Mouse (Mus musculus): Measurements from ENCODE around the gene Colgalt1. TPM values are rescaled to one million over a fixed set of nuclear protein-coding genes. Genes with fewer than 3 reads are reported as not detected.

Colgalt1 gene
- polyA plus RNA-seq, 1 experiment from 2014 or later: 46.6 TPM

DNA sequence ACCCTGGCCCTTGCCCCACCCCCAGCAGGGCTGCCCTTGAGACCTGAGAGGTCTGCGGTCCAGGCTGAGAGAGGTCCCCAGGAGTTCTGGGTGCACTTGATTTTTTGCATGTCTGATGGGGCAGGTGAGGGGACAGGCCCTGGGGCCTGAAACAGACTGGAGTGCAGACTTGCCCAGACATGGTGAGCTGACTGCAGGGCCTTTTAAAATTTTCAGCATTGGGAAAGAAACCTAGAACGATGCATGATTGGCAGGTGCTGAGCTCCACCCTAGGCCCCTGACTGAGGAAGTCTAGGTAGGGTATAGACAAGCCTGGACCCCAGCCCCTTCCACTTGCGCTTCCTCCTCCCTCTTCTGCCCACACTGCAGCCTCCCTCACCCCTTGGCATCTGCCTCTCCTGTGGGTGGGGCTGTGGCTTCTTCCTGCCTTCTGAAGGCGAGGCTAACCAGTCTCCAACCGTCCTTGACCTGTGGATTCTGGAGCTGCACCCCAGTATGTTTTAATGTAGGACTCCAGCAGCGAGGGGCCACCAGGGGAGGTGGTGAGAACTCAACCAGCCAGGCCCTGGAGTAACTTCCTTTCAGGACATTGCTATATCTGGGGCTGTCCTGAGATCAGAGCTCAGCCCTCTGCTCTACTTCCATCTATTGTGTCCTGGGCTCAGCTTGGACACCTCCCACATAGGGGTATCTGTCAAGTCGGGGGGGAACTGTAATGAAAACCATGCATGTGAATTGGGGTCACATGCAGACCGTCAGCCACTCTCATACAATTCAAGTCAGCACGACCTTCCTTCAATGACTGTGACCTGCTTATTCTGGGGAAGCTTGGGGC lies 16.7 kb downstream of the Colgalt1 start:
- Histone ChIP-seq H3K4me2 (ENCODE audit: low read depth, severe bottlenecking) (no peak overlapping the region), H3K9ac (ENCODE audit: low read length) (no peak overlapping the region), H3K27me3 (ENCODE audit: control insufficient read depth, insufficient read depth, low read length) (peaks cover 9% of the 10 kb centered on the region), H3K4me1 (ENCODE audit: control insufficient read depth, insufficient read depth, low read length) (peaks cover 5% of the 10 kb centered on the region; the same call in 1 of the 2 replicates), H3K27ac (replicated peaks; ENCODE audit: low read depth, low read length) (no peak overlapping the region), H3K9me3 (ENCODE audit: control insufficient read depth, low read length) (peaks cover 10% of the 10 kb centered on the region), H3K36me3 (ENCODE audit: control insufficient read depth, insufficient read depth, low read length) (peaks cover 18% of the 10 kb centered on the region), H3K4me3 (ENCODE audit: low read depth, low read length) (no peak overlapping the region)
- no peak for ATAC-seq (ENCODE audit: insufficient number of reproducible peaks, low FRiP score, low TSS enrichment, low read depth)
- WGBS: 44% methylated on average over 9 of the region's 9 CpGs
- no peak for DNase-seq (ENCODE audit: low spot score)

DNA sequence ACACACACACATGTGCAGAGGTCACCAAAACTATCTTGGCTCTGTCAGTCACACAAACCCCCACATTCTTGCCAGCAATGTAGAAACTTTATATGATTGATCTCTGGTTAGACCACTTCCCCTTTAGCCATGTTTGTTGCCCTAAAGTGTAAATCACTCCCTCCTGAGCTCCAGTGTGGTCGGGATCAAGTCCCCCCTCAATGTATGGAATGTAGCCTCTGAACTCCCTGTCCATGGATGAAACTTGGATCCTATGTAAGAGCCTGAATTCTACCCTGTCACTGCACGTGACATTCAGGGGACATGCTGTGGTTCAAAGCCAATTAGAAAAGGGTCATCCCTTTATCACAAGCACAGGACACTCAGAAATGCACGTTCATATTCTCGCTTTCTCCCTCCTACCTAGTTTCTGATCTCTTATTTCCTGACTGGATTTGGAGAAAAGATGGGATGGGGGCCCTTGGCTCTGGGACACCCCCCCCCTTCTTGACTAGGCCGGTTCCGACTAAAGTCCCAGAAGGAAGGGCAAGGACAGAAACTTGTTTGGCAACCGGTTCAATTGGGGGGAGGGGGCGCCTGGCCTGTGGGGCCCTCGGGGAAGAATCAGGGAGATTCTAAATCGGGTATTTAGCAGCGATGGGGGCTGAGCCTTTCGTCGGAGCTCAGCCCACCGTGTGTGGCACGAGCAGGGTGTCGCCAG lies 17.7 kb downstream of the Colgalt1 start:
- Histone ChIP-seq H3K36me3 (ENCODE audit: control insufficient read depth, insufficient read depth, low read length) (peaks cover 8% of the 10 kb centered on the region), H3K4me1 (ENCODE audit: control insufficient read depth, insufficient read depth, low read length) (peaks cover 5% of the 10 kb centered on the region; the same call in 1 of the 2 replicates), H3K9ac (ENCODE audit: low read length) (peak overlapping the region; percentile 65), H3K9me3 (ENCODE audit: control insufficient read depth, low read length) (peaks cover 9% of the 10 kb centered on the region), H3K4me2 (ENCODE audit: low read depth, severe bottlenecking) (peak overlapping the region; percentile 96), H3K4me3 (ENCODE audit: low read depth, low read length) (peak overlapping the region; percentile 50), H3K27me3 (ENCODE audit: control insufficient read depth, insufficient read depth, low read length) (peaks cover 14% of the 10 kb centered on the region), H3K27ac (replicated peaks; ENCODE audit: low read depth, low read length) (no peak overlapping the region)
- ATAC-seq (ENCODE audit: insufficient number of reproducible peaks, low FRiP score, low TSS enrichment, low read depth) (0 out of 2 replicates have a peak, but pooled peaks have one; percentile 5), DNase-seq (ENCODE audit: low spot score) (no peak)
- whole genome bisulfite sequencing: 12% methylated on average over 16 of the region's 16 CpGs

DNA sequence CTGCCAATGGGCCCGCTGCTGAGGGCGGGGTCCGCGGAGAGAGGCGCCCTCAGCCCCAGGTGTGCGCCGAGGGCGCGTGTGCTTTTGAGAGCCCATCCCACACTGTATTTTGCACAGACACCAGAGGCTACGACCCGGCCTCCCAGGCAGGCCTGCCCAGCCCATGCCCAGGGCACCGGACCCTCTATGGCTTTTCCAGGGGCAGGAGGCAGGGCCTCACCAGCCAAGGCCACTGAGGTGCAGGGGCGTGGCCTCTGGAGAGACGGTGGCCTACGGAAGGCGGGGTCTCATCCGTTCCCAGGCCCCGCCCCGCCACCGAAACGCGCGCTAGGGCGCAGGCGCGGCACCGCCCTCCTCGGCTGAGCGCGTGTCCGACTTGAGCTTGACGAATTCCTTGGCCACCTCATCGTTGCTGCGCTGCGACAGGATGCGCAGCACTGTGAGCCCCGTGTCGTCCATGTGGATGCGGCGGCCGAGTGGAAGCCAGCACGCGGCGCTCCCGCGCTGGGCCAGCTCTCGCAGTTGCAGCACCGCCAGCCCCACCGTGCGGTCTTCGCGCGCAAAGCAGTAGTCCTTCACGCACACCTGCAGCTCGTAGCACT lies 18.4 kb downstream of the Colgalt1 start:
- peak; percentile 95 for DNase-seq (ENCODE audit: low spot score)
- Histone ChIP-seq H3K9ac (ENCODE audit: low read length) (peak overlapping the region; percentile 65), H3K36me3 (ENCODE audit: control insufficient read depth, insufficient read depth, low read length) (peaks cover 3% of the 10 kb centered on the region; the same call in 1 of the 2 replicates), H3K27ac (replicated peaks; ENCODE audit: low read depth, low read length) (no peak overlapping the region), H3K4me1 (ENCODE audit: control insufficient read depth, insufficient read depth, low read length) (peaks cover 5% of the 10 kb centered on the region; the same call in 1 of the 2 replicates), H3K4me3 (ENCODE audit: low read depth, low read length) (peak overlapping the region; percentile 50), H3K27me3 (ENCODE audit: control insufficient read depth, insufficient read depth, low read length) (peaks cover 18% of the 10 kb centered on the region), H3K9me3 (ENCODE audit: control insufficient read depth, low read length) (peaks cover 9% of the 10 kb centered on the region), H3K4me2 (ENCODE audit: low read depth, severe bottlenecking) (peak overlapping the region; percentile 96)
- peak; percentile 83 for ATAC-seq (ENCODE audit: insufficient number of reproducible peaks, low FRiP score, low TSS enrichment, low read depth)
- 0% methylated on average over 54 of the region's 55 CpGs for WGBS

DNA sequence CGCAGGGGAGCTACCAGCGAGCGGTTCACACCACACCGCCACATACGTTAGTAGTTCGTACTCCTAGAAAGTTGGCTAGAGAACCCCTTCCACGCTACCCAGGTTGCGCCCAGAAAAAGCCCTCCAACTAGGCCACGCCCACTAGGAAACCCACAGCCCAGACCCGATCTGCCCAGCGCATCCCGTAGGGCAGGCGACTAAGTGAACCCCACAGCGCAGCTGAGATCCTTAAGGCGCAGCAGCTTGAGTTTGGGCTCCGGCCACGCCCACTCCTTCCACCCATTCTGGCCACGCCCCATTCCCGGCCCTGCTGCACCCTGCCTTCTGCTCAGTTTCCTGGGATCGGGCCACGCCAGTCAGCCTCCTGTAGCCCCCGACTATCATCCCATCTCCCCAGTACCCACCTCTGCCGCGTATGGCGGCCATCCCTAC lies 19.0 kb downstream of the Colgalt1 start:
- Histone ChIP-seq H3K27me3 (ENCODE audit: control insufficient read depth, insufficient read depth, low read length) (peaks cover 24% of the 10 kb centered on the region), H3K4me3 (ENCODE audit: low read depth, low read length) (peak overlapping the region; percentile 50), H3K9me3 (ENCODE audit: control insufficient read depth, low read length) (peaks cover 9% of the 10 kb centered on the region), H3K9ac (ENCODE audit: low read length) (peak overlapping the region; percentile 65), H3K4me1 (ENCODE audit: control insufficient read depth, insufficient read depth, low read length) (peaks cover 5% of the 10 kb centered on the region; the same call in 1 of the 2 replicates), H3K27ac (replicated peaks; ENCODE audit: low read depth, low read length) (no peak overlapping the region), H3K36me3 (ENCODE audit: control insufficient read depth, insufficient read depth, low read length) (no peaks in the 10 kb centered on the region), H3K4me2 (ENCODE audit: low read depth, severe bottlenecking) (peak overlapping the region; percentile 96)
- WGBS: 3% methylated on average over 25 of the region's 25 CpGs
- ATAC-seq (ENCODE audit: insufficient number of reproducible peaks, low FRiP score, low TSS enrichment, low read depth) (peak; percentile 14; the same call in 1 of the 2 replicates), DNase-seq (ENCODE audit: low spot score) (peak; percentile 55)

DNA sequence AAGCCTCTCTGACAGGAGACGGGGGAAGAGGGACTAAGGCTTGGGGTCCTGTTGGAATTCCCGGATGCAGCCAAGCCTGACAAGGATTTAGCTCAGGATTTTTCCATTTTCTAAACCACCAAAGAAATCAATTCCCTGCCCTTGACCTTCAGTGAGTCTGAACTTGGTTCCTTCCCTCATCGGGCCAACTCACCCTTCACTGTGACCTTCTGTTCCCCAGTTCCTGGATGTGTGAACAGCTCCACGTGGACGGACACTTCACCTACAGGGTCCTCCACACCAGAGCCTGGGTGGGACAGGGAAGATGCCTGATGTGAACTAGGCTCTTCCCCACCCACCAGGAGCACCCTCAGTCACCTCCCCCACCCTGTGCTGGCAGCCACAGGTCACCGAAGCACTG lies 20.0 kb downstream of the Colgalt1 start:
- no peak for ATAC-seq (ENCODE audit: insufficient number of reproducible peaks, low FRiP score, low TSS enrichment, low read depth)
- no peak overlapping the region for H3K9ac ChIP-seq (ENCODE audit: low read length)
- no peak overlapping the region for H3K27ac ChIP-seq (replicated peaks; ENCODE audit: low read depth, low read length)
- H3K9me3 ChIP-seq (ENCODE audit: control insufficient read depth, low read length): peaks cover 9% of the 10 kb centered on the region
- WGBS: 89% methylated on average over 6 of the region's 6 CpGs
- H3K4me1 ChIP-seq (ENCODE audit: control insufficient read depth, insufficient read depth, low read length): peaks cover 5% of the 10 kb centered on the region; the same call in 1 of the 2 replicates
- no peaks in the 10 kb centered on the region for H3K36me3 ChIP-seq (ENCODE audit: control insufficient read depth, insufficient read depth, low read length)
- H3K27me3 ChIP-seq (ENCODE audit: control insufficient read depth, insufficient read depth, low read length): peaks cover 28% of the 10 kb centered on the region
- H3K4me2 ChIP-seq (ENCODE audit: low read depth, severe bottlenecking): peak overlapping the region; percentile 20; the same call in 1 of the 2 replicates
- DNase-seq (ENCODE audit: low spot score): no peak
- H3K4me3 ChIP-seq (ENCODE audit: low read depth, low read length): no peak overlapping the region

DNA sequence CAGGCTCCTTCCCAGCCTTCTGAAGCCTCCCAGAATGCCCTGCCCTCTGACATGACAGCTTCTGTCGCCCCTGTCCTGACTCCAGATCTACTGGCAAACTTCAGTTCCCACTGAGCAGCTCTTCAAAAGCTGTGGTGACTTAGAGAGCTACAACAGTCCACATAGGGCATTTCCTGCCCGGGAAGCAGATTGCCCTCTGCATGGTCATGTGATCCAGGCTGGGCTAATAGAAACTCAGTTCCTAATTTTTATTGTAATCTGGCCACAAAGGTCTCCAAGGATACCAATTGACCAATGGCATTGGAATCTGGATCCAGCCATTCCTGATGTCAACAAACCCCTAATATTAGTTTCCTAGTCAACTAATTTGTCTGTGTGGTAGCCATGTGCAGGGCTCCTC lies 21.1 kb downstream of the Colgalt1 start:
- DNase-seq (ENCODE audit: low spot score) (no peak), ATAC-seq (ENCODE audit: insufficient number of reproducible peaks, low FRiP score, low TSS enrichment, low read depth) (no peak)
- H3K4me3 ChIP-seq (ENCODE audit: low read depth, low read length): no peak overlapping the region
- H3K36me3 ChIP-seq (ENCODE audit: control insufficient read depth, insufficient read depth, low read length): no peaks in the 10 kb centered on the region
- H3K27me3 ChIP-seq (ENCODE audit: control insufficient read depth, insufficient read depth, low read length): peaks cover 28% of the 10 kb centered on the region
- WGBS: 64% methylated on average over 2 of the region's 2 CpGs
- H3K9me3 ChIP-seq (ENCODE audit: control insufficient read depth, low read length): peaks cover 9% of the 10 kb centered on the region
- no peak overlapping the region for H3K9ac ChIP-seq (ENCODE audit: low read length)
- H3K27ac ChIP-seq (replicated peaks; ENCODE audit: low read depth, low read length): no peak overlapping the region
- no peak overlapping the region for H3K4me2 ChIP-seq (ENCODE audit: low read depth, severe bottlenecking)
- peaks cover 5% of the 10 kb centered on the region; the same call in 1 of the 2 replicates for H3K4me1 ChIP-seq (ENCODE audit: control insufficient read depth, insufficient read depth, low read length)

DNA sequence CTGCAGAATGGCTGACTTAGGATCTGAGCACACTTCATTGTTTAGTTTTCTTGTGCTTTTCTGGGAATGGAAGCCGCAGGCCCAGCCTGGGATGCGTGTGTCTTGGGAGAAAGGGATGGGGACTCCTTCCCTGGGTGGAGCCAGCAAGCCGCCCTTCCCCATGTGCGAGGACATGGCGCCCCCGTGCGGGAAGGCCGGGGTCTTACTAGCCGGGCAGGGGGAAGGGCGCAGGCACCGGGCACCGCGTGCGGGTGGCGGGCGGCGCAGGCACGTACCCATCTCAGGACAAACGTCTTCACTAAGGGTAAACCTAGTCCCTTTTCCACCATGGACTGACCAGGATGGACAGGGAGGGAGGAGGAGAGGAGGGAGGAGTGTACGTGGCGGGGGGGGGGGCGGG lies 22.4 kb downstream of the Colgalt1 start:
- H3K27ac ChIP-seq (replicated peaks; ENCODE audit: low read depth, low read length): no peak overlapping the region
- ATAC-seq (ENCODE audit: insufficient number of reproducible peaks, low FRiP score, low TSS enrichment, low read depth) (no peak), DNase-seq (ENCODE audit: low spot score) (peak; percentile 64)
- no peak overlapping the region for H3K4me2 ChIP-seq (ENCODE audit: low read depth, severe bottlenecking)
- 12% methylated on average over 18 of the region's 22 CpGs for WGBS
- H3K36me3 ChIP-seq (ENCODE audit: control insufficient read depth, insufficient read depth, low read length): no peaks in the 10 kb centered on the region
- peaks cover 28% of the 10 kb centered on the region for H3K27me3 ChIP-seq (ENCODE audit: control insufficient read depth, insufficient read depth, low read length)
- peaks cover 9% of the 10 kb centered on the region for H3K9me3 ChIP-seq (ENCODE audit: control insufficient read depth, low read length)
- no peak overlapping the region for H3K4me3 ChIP-seq (ENCODE audit: low read depth, low read length)
- H3K4me1 ChIP-seq (ENCODE audit: control insufficient read depth, insufficient read depth, low read length): peaks cover 5% of the 10 kb centered on the region; the same call in 1 of the 2 replicates
- H3K9ac ChIP-seq (ENCODE audit: low read length): no peak overlapping the region
